Mouse (Mus musculus) v-Abl transformed pro-B cells (cell line): ENCODE measurements at regions not wholly inside any gene's neighbourhood (a gene's known extent, or its start where the extent isn't known, plus 50 kb on each side); places are given as distances from the start of the nearest gene placed in this dataset.

ENCODE experiments used
- in situ Hi-C, 2 experiments: fragments of 400-800 bp; cut with MboI; formaldehyde crosslinking; loops; one replicate each; pipeline ENCODE4 v1.15.1; 2025; ENCODE audit not compliant: unreplicated experiment in 2 of 2

DNA sequence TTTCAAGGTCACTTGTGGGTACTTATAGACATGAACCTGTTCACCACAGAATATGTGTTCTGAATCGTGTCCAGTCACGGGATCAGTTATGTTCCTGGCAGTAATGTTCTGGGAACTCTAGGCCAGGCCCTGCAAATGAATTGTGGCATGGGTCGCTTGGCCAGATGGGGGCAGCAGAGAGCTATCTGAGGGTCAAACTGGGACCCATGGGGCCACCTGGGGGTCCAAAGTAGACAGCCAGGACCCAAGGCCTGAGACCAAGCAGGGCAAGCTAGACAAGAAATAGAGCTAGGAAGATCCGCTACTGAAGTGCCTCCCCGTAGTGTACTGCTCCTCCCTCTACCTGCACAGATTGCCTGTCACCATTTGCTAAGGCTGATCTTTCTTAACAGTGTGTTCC is 623.4 kb downstream of the Insc start:
- in situ Hi-C loops, result no loop called here

DNA sequence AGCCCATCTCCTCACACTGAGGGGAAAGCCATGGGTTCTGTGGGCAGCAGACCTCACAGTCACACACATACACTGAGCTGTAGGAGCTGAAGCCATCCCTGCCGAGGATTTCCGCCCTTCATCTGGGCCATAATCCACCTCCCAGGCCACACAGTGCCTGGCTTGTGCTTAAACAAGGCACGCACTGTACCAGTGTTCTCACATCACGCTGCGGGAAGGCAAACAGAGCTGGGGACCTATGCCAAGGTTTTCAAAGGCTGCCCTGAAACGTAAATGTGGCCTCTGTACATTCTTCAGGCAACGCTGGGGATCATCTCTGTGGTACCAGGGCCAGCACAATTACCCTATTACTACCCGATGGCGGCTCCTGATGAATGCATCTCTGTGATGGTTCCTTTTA is 627.6 kb downstream of the Insc start:
- in situ Hi-C loops, result no loop called here

DNA sequence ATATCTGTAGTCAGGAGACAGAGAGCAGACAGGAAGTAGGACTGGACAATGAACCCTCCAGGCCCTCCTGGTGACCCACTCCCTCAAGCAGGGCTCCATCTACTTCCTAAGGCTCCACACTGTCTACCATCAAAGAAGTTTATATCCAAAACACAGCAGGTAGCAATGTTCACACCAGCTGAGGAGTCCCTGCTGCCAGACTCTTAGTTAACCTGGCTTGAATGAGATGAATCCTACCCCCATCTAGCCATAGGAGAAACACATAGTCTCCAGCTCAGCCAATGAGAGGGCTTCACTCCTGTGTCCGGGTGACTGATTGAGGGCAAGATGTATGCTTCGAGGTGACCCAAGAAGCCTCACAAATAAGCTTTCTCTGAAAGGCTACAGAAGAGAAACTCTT is 629.4 kb downstream of the Insc start:
- in situ Hi-C loops, result no loop called here

DNA sequence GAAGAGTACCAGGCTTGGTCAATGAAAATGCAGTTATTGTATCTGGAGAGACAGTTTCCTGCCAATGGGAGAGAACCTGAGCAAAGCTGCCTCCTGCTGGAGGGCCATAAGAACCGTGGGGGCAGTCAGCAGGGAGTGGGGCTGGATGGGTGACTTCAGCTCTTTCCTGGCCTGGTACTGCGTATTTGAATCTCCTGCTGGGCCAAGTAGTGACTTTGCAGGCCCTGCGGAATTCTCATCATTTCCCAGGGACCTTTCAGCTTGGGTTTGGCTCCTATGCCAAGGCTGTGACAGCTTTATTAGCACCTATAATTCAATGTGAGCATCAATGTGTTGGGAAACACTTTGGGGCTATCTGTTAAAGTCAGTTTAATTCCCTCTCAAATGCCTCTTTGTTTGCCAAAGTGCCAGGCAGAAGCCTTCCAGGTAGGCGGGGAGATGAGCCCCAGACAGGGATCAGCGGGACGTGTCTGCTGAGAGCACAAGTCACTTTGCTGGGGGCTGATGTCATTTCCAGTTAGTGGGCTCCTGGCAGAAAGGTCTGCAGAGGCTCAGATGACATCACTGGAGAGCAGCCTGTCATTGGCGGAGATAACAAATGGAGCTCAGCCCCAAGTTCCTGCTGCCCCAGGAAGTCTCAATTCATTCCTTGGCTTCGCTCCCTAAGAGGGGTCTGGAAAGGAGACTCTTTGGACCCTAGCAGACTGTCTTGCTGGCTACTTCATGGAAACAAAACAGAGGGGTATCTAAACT is 630.5 kb downstream of the Insc start:
- in situ Hi-C loops, result no loop called here

DNA sequence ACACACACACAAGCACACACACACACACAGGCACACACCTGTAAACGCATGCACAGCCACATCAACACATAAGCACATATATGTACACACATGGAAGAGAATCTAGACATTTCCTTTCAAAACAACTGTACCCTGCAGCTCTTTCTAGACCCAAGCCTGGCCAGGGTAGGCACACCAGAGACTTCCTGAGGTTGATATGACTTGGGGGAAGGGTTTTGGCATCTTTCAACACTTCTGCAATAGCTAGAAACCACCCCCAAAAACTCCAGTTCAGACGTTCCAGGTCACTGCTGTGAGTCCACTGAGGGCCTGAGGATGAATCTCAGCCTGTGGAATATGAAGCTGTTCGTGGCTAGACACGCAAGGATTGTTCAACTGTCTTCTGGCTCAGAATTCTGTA is 632.6 kb downstream of the Insc start:
- in situ Hi-C loops, result no loop called here

DNA sequence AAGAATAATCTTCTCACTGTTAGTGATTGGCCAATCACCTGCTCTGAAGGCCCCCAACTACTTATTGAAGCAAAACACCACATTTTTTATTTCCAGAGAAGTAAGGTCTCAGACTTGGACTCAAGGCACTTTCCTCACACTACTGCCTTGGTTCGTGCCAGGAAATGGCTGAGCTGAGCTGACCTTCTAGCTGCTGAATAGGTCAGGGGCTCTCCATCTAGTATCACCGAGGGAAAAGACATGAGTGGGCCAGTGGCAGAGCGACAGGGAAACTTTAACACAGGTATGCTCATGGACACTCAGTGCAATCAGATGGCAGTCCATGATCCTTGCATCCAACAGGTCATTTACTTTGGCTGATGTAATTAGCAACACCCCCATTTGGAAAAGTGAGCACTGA is 635.3 kb downstream of the Insc start:
- in situ Hi-C loops, result no loop called here

DNA sequence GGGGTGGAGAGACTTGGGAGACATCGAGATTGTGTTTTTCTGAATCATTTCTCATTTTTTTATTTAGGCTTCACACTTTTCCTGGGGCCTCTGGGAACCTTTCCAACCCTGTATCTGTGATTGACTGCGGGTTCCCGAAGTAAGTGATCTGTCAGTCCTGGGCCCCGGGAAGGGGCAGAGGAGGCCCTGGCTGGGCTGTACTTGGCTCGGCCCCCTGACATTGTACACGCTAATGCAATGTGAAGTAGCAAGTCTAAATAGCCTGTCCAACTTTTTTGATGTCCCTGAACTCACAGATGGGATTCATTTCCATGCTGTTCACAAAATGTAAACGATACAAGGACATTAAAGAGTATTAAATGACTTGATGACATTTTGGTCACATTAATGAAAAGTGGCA is 636.1 kb downstream of the Insc start:
- in situ Hi-C loops, result no loop called here

DNA sequence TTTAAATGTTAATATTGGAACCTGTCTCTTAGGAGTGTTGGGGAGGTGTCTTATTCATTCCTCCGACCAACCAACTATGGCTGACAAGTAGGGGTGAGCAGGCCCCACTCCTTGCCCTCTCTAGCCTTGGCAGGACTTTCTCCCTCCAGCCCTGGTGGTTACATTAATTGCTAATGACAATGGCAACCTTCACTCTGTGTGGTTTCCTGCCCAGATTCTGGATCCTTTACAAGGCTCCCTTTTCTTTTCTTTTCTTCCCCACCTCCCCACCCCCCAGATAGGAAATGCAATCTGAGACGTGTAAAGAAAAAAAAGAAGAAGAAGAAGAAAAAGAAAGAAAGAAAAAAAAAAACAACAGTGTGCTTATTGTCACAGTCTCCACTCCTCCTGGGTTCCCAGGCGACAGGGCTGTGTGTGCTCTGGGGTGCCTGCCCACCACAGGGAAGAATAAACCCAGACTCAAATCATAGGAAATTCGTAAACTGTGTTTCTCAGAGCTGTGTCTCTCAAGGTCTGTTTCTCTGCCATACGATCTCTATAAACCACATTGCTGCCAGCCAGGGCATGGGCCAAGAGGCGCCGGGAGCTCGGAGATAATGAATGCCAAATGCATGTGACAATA is 637.6 kb downstream of the Insc start:
- in situ Hi-C loops, result no loop called here

DNA sequence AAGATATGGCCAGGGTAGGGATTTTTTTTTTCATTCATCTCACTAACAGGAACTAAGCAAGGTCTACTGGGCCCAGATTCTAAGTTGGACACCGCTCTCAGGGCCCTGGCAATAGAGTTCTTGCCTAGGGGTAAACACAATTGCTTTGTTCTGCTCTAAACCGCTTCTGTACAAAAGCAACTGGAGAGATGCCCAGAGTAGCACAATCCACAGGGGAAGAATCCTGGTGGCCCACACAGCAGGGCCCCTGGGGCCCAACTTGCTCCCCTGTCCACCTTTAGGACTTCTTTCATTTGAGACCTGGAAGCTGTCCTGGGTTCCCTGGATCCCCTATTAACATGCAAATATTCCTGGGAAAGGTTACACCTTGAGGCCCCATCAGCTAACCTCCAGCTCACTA is 639.4 kb downstream of the Insc start:
- in situ Hi-C loops, result no loop called here

DNA sequence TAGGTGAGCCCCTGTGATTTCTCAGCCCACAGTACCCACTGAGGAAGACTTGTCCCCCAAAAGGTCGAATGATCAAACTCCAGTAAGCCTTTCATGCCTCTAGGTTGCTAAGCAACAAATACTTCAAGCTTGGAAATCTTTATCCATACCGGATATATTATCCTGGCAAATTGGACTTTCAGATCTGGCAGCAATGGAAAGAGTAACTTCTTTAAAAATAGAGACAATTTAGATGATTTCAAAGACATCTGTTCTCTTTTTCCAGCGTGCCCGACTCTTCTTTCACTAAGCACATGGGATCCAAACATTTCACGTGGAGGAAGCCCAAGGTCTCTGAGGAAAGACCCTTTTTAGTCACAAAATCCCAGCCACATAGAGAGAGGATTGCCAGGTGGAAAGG is 645.4 kb downstream of the Insc start:
- in situ Hi-C loops, result no loop called here

DNA sequence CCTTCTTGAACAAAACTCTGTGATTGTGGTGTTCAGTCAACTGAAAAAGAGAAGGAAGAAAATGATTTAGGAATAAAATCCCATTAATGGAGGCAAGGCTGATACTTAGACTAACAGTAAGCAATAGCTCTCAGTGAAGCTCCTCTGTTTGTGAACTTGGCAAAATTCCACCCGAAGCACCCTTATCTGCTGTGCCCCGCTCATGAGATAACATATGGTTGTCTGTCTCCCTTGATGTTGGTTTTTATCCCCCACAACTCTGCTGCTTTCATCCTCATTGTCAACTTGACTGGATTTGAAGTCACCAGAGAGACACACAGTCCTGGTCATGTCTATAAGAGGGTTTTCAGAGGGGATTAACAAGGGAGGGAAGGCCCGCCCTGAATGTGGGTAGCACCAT is 646.1 kb downstream of the Sox6 start:
- in situ Hi-C loops, result no loop called here

DNA sequence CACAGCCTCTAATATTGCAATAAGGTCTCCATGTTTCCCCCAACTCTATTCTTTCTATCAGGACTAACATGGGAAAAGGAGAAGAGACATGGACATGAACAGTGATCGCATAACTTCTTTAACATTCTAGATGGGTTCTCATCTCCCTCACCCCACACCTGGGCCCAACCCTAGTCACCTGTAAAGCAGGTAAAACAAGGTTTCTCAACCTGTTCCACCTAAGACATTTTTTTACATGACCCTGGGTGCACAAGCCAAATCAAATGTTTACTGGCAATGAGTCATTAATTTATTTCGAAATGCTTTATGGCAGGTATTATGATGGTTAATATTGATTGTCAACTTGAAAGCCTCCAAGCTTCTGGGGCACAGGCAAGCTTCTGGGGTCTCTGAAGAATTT is 640.4 kb downstream of the Sox6 start:
- in situ Hi-C loops, result no loop called here

DNA sequence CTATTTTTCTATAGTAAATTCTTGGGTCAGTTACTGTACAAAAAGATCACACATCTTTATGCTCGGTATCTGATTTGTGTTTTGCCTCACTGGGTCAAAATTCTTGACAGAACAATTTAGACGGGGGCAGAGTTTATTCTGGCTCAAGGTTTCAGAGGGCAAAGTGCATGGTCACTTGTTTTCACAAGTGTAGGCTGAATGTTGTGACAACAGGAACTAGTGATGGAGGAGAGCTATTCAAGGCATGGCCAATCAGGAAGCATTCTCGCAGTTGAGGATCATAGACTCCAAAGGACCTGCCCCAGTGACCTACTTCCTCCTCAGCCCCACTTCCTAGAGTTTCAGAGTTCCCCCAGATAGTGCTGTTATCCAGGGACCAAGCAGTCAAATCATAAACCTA is 639.1 kb downstream of the Sox6 start:
- in situ Hi-C loops, result no loop called here

DNA sequence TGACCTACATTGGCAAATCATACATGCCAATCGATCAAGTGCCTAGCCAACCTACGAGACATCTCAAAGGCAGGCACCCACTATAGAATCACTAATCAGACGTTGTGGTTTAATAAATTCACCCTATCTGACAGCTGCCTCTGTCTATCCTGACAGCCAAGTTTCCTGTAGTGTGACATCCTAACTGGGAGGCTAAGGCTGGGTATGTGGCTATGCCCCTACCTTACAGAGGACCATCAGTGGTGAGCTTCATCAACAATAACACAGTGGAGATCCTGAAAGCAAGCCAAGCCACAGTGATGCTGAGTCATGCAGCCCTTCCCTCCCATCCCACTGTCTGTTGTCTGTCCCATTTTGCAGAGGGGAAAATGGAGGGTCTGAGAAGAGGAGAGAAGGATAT is 630.7 kb downstream of the Sox6 start:
- in situ Hi-C loops, result no loop called here

DNA sequence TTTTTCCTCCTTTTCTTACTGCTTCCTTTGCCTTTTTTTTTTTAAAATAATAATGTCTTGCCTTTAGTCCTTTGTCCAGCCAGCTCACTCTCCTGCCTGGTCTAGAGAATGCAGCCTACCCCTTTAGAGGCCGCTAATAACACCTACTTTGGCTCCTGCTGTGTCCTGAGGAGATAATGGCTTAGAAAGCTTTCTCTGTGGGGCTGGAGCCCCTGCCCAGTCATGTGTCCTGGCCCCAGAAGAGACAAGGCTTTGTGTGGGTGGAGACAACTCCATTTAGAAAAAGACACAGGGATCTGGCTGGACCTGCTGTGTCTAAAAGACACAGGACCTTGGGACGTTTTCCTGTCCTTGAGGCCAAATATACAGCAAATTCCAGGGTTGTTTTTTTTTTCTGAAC is 629.7 kb downstream of the Sox6 start:
- in situ Hi-C loops, result no loop called here

DNA sequence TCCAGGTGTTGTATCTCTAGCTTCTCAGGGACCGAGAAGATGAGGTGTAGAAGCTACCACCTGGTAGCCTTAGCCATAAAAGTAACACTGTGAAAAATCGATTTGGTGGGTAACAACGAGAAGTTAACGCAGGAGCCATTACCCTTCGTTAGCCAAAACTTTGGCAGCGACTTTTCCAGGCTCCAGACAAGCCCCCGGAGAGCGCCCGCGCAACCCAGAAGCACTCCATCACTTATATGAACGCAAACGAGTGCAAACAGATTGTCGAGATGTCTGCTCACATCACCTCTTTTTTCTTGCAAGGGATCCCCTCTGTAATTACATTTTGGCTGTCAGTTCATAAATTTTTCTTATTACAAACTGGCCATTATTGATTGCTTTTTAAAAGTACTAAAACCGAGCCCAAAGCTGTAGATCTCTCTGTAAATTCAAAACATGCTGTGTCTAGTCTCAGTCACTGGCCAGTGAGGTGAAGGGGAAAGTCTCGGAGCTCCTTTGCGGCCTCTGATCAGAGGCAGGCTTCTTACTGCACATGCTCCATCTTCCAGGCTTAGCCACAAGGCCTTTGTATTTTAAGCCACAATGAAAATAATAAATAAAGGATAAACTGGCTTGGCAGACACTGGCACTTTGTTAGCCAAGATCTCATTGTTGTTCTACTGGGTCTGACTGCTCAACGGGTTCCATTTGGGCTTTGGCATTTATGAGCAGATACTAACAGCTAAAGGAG is 627.9 kb downstream of the Sox6 start:
- in situ Hi-C loops, result no loop called here

DNA sequence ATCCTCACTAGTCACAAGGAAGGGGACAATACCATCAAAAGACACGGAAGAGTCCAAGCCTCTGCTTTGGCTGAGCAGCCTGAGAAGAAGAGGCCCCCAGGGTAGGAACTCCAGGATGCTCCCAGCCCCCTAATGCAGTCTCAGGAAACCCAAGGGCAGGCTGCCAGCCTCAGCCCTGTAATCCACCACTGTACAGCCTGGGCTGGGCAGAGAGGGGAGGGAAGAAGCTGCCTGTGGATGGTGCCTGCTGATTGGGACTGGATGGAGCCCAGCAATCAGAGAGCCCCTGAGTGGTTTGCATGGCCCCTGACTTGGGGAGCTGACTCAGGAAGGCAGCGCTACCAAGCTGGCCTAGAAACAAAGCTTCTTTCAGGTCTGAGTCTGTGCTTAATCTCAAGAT is 627.1 kb downstream of the Sox6 start:
- in situ Hi-C loops, result no loop called here

DNA sequence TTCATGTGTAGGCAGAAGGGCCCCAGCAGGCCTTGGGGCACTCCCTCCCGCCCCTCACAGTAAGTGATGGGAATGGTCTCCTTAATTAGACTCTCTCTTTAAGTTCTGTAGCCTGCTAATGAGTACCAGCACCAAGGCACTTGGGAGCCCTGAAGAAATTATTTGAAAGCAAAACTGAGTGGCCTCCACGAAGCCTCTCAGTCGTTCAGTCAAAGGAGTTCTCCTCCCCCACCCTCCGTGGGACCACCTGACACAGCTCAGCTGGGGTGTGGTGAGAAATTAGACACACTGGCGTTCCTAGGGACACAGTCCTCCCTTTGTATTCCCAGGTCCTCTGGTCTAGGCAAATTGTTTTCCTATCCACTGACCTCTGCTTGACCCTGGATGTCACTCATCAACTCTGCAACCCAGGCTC is 623.4 kb downstream of the Sox6 start:
- in situ Hi-C loops, result no loop called here
